Mouse (Mus musculus) CH12F3 (cell line): ENCODE results near the gene Rasal1.

Experiments
- in situ Hi-C: fragments of 300-500 bp; cut with MboI; formaldehyde crosslinking; loops from 2 replicates; pipeline ENCODE4 v1.14.3; 2020; ENCODE audit warnings: low sequenced_read_pairs

Gene Rasal1

DNA sequence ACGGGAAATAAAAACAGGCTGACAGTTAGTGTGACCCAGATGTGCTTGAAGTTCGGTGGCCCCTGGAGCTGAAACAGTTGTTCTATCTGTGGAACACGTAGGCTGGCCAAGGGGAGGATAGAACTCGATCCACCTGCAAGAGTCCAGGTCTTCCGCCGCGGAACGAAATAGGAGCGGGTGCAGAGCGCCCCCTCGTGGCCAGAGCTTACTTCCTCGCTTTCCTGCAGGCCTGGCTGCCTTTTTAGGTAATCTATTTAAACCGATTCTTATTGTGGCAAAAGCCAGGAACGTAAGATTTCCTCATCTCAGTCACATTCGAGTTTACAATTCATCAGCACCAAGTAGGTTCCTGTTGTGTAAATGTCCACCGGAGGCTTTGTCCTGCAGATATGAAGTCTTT, 65.7 kb downstream of the Rasal1 start:
- in situ Hi-C loops = no loop called here

DNA sequence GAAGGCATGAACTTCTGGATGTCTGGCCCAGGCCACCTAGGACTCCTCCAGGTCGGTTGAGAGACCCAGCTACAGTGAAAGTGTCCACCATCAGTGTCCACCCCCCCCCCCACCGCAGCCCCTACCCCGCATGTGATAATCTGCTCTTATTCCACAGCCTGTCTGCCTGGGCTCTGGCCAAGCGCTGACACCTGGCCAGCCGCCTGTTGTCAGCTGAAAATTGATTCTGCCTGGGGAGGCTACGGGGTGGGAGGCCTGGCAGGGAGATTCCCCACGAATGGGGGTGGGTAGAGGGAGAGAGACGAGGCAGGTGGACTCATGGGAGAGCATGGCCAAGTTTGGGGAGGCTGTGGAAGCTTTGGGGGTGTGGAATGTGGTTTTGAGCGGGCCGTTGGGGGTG, 68.5 kb downstream of the Rasal1 start:
- in situ Hi-C loops = loop anchor here (5.0 kb wide), 1 partner anchor 40 kb away; no protein-coding TSS in a partner anchor

DNA sequence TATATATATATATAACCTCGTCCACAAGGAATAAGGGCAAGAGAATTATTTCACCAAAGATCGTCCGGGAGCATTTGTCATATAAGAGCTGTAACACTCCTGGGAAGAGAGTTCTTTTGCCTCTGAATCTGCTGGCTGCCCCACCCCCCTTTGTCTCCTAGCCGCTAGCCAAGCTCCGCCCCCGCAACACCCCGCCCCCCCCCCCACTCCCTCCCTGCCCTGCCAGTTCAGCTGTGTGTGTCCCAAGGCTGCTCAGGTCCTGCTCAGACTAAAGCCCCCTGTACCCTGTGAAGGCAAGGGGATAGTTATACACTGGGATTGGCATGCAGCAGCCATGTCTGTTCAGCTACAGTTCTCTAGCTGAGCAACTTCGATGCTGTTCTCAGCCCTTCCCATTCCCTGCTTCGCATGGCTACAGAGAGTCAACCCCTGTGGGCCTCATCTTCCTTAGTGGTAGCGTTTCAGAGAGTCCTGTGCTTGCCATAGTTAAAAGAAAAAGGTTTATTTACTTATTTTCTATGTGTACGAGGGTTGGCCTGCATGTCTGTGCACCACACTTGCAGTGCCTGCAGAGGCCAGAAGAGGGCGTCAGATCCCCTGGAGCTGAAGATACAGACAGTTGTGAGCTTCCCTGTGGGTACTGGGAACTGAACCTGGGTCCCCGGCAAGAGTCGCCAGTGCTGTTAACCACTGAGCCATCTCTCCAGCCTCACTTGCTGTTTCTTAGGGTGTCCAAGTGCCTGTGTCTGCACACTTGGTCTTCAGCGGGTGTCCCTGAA, 70.2 kb downstream of the Rasal1 start:
- in situ Hi-C loops = loop anchor here (5.0 kb wide), 1 partner anchor 41 kb away; no protein-coding TSS in a partner anchor

- in situ Hi-C loops = no loop called here
Observed at GRCm38 (mm10) chr5:120721005-120721404, 72.4 kb downstream of the Rasal1 start.

DNA sequence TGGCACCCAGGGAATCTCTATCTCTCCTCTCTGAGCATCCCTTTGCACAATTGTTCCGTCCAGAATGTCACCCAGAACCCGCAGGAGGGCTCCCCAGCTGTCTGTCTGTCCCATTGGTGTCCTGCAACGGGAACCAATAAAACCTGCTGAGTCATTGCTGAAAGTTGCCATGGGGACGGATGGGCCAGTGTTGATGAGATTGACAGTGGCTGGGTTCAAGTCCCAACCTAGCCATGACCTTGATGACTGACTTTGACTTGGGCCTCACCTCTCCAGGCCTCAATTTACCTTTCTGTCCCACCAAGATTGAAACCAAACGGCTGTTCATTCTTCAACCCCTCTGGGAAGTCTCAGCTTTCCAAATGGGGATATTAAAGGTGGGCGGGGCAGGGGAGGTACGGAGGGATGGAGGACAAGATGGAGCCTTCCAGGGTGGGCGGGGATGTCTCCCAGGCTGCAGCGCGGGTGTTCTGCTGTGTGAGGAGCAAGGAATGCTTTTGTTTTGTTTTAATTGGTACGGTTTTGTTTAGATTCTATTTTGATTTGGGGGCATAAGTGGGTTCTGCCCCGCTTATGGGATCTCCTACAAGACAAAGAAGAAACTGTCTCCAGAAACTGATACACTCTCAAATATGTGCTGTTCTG, 77.3 kb downstream of the Rasal1 start:
- in situ Hi-C loops = no loop called here
